Mouse (Mus musculus): ENCODE data around the gene Dbndd1. TPM values are rescaled to one million over a fixed set of nuclear protein-coding genes. Genes with fewer than 3 reads are reported as not detected.
"Not testable (repeated sequence)": the region's sequence is repeated elsewhere in the genome, so short reads cannot be mapped to it uniquely, and the experiment has no call there.

The Dbndd1 gene
- total RNA-seq, 2 experiments from 2014 or later: not detected

- DNase-seq (ENCODE audit: low spot score): no peak
These were observed 17.6 kb downstream of the Dbndd1 start for GRCm38 (mm10) chr8:123497699-123498098.

DNA sequence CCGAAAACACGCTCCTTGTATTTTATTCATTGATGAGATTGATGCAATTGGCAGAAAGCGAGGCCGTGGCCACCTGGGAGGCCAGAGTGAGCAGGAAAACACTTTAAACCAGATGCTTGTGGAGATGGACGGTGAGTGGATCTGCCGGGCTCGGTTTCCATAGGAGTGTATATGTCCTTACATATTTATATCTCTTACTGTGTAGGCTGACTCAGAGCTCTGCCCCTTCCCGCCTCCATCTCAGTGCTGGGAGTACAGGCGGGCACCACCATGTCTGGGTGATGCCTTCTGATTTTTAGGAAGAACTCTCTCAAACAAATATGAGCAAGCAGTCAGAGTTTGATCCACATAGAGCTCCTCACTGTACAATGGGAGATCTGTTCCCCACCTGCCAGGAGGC lies 22.4 kb downstream of the Dbndd1 start:
- DNase-seq (ENCODE audit: low spot score): no peak

DNA sequence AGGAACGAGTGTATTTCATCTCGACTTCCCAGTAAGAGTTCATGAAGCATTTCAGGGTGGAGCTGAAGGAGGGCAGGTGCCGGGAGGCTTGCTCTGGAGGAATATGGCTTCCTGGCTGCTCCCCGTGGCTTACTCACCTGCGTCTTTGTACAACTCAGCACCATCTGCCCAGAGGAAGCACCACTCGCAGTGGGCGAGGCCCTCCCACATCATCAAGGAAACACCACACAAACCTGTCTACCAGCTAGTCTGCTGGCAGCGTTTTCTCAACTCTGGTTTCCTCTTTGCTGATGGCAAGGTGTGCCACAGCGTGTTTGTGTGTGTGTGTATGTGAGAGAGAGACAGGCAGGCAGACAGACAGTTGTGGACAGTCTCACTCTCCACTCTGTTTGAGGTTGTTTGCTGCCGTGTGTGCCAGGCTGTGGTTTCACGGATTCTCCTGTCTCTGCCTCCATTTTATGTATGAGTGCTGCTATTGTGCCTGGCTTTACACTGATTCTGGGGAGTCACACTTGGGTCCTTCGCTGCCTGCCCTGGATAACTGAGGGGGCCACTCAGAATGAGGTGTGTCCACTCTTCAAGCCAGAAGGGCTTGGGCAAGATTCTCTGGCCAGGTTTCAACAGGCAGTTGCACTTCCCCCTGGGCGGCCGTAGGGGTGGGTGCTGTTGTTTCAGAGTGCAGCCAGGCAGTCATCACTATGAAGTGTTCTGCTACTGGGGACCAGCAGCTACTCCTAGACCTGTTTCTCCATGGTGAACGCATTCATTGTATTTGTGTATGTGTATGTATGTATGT lies 23.8 kb downstream of the Dbndd1 start:
- DNase-seq (ENCODE audit: low spot score): no peak

DNA sequence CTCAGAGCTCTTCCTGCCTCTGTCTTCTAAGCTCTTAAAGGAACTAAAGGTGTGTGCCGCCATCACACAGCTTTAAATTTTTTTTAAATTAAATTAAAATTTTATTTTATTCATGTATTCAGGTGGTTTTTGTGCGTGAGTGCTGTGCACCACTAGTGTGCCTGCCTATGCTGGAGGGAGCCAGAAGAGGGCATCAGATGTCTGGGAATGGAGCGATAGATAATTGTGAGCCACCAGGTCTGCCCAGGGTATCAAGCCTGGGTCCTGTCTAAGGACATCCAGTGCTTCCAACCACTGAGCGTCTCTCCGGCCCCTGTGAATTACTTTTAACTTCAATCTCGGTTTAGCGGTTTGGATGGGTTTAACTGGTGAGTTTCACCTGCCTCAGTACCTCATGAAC lies 32.6 kb downstream of the Dbndd1 start:
- no peak for DNase-seq (ENCODE audit: low spot score)

DNA sequence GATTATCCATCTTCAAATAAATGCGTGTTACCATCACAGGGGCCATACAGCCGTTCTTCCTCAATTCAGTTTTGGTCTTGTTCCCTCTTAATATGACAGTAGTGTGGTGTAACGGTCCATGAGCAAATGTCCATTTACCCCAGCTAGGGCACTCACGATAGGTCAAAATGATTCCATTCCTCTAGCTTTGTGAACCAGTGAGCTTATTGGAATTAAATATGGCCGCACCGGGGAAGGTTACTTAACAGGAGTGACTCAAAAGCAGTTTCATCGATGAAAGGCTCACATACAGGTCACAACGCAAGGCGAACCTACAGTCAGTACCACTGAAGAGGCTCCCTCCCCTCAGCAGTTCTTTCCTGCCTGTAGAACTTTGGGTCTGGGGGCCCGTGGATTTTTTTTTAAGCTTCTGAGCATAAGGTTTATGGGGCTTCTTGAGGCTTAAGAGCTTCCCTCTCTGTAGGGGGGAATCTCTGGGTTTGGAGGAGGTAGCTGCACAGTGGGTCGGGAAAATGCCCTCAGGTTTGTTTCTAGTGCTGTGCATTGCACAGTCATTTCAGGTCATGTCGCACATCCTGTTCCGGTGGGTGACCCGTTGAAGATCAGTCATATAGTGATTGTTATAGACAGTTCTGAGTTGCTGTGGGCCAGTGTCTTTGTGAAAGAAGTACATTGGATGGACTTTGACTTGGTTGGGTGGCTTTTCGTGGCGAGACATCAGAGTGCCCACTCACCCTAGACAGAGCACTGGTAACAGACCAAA lies 36.6 kb downstream of the Dbndd1 start:
- DNase-seq (ENCODE audit: low spot score): no peak

GRCm38 (mm10) chr8:123477737-123478258 lies 37.5 kb downstream of the Dbndd1 start, which contains the start of gene Afg3l1:
Gene Afg3l1 (plus strand): TSS chr8:123477903.
- peak; percentile 89 for DNase-seq (ENCODE audit: low spot score)

DNA sequence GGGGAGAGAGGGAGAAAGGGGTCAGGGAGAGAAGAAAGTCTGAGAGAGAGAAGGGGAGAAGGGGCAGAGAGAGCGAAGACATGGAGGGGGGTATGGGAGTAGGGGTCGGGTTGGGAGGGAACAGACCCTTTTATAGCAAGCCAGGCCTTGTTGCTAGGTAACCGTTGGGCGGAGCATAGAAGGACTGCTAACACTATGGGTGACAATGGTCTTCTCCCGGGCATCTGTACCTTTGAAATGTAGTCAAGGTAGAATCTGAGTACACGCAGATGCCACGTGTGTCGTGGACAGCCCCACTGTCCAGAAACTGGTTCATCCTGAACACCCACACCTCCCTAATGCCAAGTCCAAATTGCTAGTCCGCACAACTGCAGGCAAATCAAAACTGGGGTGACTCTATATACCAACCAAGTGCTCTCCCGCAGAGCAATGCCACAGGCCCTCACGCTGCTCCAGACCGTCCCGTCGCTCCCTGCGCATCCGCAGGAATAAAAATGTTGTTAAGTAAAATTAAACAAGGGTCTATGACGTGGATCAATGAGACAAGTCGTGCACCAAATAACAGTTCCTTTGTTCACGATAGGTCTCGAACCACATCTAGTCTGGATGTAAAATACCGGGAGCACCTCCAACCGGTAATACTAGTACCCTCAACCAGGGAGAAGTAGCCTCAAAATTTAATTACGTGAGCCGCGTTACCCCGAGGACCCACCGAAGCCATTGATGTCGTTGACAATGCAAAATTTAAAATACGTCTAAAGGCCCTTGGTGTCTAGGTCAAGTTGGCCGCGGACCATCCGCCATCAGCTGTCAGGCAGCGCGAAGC lies 38.1 kb downstream of the Dbndd1 start:
- no peak for DNase-seq (ENCODE audit: low spot score)

DNA sequence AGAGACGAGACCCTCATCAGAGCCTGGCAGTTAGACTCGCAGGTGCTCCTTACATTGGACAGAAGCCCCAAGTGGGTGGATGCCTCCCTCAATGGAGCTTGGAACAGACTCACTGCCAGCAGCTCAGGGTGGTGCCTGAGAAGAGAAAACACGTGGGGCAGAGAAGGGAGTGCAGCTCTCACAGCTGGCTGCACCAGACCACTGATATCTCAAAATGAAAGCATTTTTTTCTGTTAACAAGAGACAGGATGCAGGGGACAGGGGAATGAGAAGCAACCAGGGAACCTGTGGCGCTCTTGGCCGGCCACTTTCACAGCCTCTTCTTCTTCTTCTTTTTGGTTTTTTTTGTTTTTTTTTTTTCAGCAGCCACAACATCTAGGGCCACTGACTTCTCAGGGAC lies 40.7 kb downstream of the Dbndd1 start:
- DNase-seq (ENCODE audit: low spot score): not testable (repeated sequence)

- not testable (repeated sequence) for DNase-seq (ENCODE audit: low spot score)
These were observed 42.3 kb downstream of the Dbndd1 start for GRCm38 (mm10) chr8:123472991-123473390.

DNA sequence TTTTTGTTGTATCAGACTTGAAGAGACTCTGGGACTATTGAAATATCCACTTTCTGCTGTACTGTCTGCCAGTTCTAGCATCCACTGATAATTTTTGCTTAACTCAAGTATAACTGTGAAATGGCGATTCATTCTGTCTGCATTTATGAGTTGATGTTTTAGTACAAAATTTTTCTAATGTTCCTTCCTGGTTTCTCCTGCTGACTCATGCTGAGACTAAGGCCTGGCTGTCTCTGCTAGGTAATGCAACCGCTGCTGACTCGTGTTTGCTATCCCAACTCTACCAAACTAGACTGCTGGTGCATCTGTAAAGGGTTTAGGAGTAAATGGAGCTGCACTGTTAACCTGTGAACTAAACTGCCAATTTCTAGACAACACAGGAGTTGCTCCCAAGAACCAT lies 47.8 kb downstream of the Dbndd1 start:
- DNase-seq (ENCODE audit: low spot score): no peak

DNA sequence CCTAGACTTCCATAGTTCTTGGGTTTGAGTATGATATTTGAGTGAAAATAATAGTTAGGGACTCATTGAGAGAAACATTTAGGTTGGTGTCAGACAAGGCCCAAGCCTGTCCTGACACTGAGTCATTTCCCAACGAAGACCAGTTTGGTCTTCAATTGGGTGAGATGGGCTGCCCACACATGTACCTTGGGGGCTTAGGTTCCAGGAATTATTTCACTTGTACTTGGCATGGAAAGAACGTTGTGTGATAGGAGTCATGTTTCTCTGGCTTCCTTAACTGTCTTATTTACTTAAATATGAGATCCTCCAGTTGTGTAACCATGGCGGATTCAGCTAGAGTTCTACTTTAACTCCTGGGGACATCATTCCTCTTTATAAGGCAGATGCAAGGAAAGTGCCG lies 51.6 kb downstream of the Dbndd1 start:
- no peak for DNase-seq (ENCODE audit: low spot score)

Other genes starting within 250 kb of the Dbndd1 start
- gene Fanca, start 196.9 kb downstream of the Dbndd1 start, total RNA-seq (2021): not detected
- gene Spire2, start 182.8 kb downstream of the Dbndd1 start, total RNA-seq (2021): under 1 TPM in 1 of 2 experiments, not detected in 1; 0.09 TPM
- gene Tcf25, start 141.7 kb downstream of the Dbndd1 start, total RNA-seq (2021): 100 to 1,000 TPM; 128 to 130 TPM
- gene Mc1r, start 108.4 kb downstream of the Dbndd1 start, total RNA-seq (2021): not detected
- not detected for gene Tubb3, start 104.0 kb downstream of the Dbndd1 start, total RNA-seq (2021)
- gene Def8, start 91.9 kb downstream of the Dbndd1 start, total RNA-seq (2021): 10 to 100 TPM; 34.6 to 43.7 TPM
- 10 to 100 TPM; 37.8 to 41.0 TPM for gene Afg3l1, start 37.6 kb downstream of the Dbndd1 start, total RNA-seq (2021)
- 1 to 10 TPM; 3.6 to 4.9 TPM for gene Gas8, start 3.4 kb upstream of the Dbndd1 start, total RNA-seq (2021)
- 10 to 100 TPM; 30.1 to 41.0 TPM for gene Rhou, start 138.5 kb upstream of the Dbndd1 start, total RNA-seq (2021)